Mouse (Mus musculus) brain, embryonic 14.5 days (tissue): ENCODE measurements around the gene Galc.

Experiments used
- CTCF ChIP-seq: fragments of 200-500 bp; IDR thresholded peaks from 2 replicates; pipeline ENCODE4 v1.5.1; 2012; ENCODE audit warnings: inconsistent platforms, mild to moderate bottlenecking, moderate library complexity, borderline replicate concordance; ENCODE audit not compliant: insufficient read depth, insufficient read length; ENCODE audit errors: extremely low read depth
- POLR2A ChIP-seq: fragments of 200-500 bp; IDR thresholded peaks from 2 replicates; pipeline ENCODE4 v1.6.1; 2012; ENCODE audit warnings: mild to moderate bottlenecking, inconsistent platforms, borderline replicate concordance; ENCODE audit not compliant: poor library complexity, insufficient read depth, insufficient read length, severe bottlenecking; ENCODE audit errors: extremely low read depth

DNA sequence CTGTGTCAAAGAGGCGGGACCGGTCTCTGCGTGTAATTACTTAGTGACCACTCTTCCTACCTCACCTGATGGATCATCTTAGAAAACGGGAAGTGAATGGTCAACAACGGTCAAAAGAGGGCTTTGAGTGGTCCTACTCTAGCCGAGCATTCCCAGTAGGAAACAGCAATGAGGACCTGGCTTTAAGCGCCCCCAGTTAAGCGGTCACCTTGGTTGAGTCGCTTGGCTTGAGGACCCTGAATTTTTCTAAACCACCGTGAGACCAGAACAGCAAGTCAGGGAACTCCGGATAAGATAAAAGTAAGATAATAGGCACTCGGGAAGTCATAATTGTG is 226 bp upstream of the Galc start:
- TF ChIP-seq CTCF: no peak
- no peak for TF ChIP-seq POLR2A
